Mouse (Mus musculus) layer of hippocampus, postnatal 14 days (tissue): ENCODE data around the gene Pgm5. TPM values are rescaled to one million over a fixed set of nuclear protein-coding genes. Genes with fewer than 3 reads are reported as not detected.

Experiments used
- DNase-seq, 2 experiments: peaks; one replicate each; pipeline ENCODE4 v3.0.0; 2021 to 2022; ENCODE audit warnings: low spot score in 2 of 2, mixed read lengths in 1 of 2
- total RNA-seq, 2 experiments: library from RNA; stranded (reverse); gene quantifications; 2 replicates each; pipeline ENCODE4 v1.2.3; 2021

The Pgm5 gene
- total RNA-seq, 2 experiments from 2014 or later = 3.1 to 3.8 TPM

GRCm38 (mm10) chr19:24671571-24671970, 190.1 kb downstream of the Pgm5 start:
- no peak for DNase-seq

DNA sequence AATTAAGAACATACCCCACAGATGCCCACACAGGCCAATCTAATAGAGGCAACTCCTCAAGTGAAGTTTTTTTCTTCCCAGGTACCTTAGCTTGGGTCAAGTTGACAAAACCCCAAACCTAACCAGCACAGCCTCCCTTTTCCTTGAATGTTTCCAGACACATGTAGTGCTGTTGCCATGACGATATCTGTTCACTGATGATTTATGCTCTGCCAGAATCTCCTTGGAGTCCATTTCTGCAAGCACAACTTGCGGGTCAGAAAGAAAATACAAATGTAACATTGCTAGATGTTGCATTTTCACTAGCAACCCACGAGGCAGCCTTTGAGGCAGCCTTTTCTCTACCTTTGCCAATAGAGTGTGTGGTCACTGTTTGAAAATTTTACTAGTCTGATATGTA, 194.1 kb downstream of the Pgm5 start:
- DNase-seq = no peak

- DNase-seq = peak in 1 of 2 experiments; percentile 43
Measured at GRCm38 (mm10) chr19:24665771-24666170, 195.9 kb downstream of the Pgm5 start.

DNA sequence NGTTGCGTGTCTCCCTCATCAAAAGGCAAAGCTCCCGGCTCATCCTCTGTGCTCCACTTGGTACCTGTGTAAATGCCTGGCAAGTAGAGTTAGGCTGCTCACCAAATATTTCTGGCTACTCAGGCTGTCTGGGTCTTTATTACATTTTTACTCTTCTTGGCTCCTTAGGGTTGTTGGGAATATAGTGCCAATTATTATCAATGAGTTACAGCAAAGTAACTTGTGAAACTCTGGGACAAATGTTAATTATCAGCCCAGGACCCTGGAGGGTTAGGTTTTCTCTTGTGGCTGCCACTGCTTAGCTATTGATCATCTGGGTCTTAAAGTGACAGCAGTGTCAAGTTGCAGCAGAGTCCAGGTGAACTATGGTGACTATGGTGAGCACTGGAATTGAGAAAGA, 199.3 kb downstream of the Pgm5 start:
- DNase-seq = no peak

- DNase-seq = no peak
Measured at GRCm38 (mm10) chr19:24656981-24657380, 204.7 kb downstream of the Pgm5 start.

DNA sequence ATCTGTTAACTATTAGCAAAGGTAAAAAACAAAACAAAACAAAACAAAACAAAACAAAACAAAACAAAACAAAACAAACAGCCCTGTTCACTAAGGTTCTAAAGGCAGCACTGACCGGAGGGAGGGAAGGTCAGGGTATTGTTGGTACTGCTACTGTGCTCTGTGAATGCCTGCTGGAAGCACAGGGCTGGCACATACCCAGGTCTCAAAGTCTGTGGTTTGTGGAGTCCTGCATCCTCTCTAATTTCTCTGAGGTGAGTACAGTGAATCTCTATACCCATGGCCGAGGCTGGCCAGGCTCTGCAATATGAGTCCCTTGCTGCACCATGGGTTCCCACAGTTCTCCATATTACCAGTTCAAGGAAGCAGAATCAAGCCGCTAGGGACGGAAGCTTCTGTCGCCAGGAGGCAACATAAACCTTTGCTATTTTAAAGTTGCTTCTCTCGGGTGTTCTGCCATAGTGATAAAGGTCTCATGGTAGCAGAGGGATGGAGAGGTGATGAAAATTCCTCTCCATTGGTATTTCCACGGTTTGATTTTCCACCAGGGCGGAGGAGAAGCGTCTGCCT, 208.3 kb downstream of the Pgm5 start:
- DNase-seq = no peak

DNA sequence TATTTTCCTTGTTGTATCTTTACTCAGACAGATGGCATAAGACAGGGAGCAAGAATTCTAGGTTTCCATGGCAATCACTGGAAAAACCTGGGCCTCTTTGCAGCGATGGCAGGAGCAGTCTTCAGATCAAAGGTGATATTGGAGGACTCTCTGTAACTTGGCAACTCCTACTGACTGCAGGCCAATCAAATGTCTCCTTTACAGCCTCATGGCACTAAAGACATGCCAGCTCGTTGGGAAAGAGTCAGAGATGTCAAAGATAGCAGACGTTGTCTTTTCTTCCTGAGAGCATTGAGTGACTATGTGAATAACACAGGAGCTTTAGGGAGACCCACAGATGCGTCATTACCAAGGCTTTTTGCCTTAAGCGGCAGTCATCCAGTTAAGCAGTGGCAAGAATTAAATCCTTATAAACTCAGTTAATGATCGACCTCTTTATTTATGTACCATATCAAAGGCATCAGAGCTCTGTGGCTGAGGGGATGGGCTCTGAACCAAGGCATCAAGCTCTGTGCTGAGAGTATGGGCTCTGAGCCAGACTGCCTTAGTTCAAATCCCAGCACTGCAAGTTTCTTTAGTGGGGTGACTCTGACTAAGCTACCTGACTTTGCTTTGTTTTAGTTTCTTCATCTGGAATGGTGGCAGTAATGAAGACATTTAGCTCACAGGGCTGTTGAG, 209.2 kb downstream of the Pgm5 start:
- no peak for DNase-seq

DNA sequence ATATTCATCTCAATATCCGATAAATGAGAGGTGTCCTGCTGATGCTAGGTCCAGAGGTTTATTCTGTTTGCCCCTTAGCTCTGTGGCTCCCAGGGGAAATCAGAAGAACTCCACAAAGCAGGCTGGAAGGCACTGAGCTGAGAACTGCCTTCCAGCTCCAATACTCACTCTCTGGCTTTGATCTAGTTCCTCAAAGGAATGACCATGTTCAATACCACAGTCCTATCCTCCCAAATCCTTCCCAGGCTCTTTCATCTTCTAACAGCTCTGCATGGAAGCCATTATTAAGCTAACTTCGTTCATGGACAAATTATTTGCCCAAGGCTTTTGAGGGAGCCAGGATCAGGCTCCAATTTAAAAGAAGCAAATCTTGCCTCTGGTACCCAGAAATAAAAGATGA, 210.1 kb downstream of the Pgm5 start:
- no peak for DNase-seq

DNA sequence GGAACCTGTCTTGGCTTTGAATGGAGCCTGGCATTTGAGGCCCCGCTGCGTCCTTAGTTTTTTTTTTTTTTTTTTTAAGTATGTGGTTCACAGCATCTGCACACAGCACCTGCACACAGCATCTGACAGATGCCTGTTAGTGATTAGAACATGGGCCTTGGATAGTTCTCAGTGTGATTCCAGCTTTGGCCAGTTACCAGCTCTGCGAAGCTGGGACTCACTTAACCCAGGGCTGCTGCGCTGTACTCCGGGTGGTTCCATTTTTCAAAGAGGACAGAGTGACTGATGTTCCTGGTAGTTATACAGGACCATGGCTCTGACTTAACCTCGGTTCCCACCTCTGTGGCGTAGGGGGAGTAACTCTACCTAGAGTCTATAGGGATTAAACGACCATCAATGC, 211.2 kb downstream of the Pgm5 start:
- DNase-seq = no peak

DNA sequence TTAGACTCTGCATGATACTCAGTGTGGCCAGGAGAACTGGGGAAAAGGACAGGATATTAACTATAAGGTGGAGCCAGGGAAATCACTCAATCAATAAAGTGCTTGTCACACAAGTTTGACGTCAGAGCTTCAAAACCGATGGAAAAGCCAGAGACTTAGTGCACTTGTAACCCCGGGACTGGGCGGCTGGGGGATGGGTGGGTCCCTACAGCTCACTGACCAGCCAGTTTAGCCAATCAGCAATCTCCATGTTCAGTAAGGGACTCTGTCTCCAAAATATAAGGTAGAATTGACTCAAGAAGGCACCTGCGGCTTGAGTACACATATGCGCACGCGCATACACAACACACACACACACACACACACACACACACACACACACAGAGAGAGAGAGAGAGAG, 213.6 kb downstream of the Pgm5 start:
- DNase-seq = no peak

GRCm38 (mm10) chr19:24646162-24646829, 215.4 kb downstream of the Pgm5 start:
- no peak for DNase-seq

DNA sequence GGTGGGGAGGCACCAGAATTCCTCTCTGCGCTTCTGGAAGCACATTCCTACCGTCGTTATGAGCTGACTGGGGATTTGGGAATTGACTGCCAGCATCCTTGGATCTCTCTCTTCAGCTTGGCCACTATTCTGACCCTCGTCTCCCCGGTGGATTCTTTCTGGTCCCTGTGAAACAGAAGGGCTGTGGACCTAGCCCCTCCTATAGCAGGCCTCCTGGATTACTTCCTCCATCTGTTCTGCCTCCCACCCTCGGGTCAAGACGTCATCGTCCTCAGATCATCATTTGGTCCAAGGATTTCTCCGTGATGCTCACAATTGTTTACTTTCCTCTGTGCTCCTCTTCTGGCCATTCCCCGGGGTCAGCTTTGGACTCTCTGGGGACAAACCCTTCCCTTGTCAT, 216.7 kb downstream of the Pgm5 start:
- DNase-seq = no peak

GRCm38 (mm10) chr19:24640982-24641381, 220.7 kb downstream of the Pgm5 start:
- no peak for DNase-seq

- no peak for DNase-seq
Measured at GRCm38 (mm10) chr19:24637988-24638387, 223.7 kb downstream of the Pgm5 start.

DNA sequence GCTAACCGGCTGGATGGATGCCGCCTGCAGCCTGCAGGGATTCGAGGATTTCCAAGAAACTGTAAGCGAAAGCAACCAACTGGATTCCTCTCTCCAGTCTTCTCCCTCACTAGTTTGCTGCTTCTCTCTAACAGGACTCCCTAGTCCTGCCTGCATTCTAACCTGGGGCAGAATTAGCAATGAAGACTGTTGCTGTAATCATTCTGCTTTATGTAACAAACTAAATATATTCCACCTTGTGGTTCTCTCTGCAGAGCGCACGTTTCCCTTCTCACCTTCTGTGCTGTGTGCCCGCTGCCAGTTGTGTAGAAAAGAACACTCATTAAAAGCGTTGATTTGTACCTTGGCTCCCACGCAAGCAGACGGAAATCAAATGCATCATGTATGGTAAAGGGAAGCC, 225.0 kb downstream of the Pgm5 start:
- DNase-seq = peak in 1 of 2 experiments; percentile 31

GRCm38 (mm10) chr19:24634602-24635001, 227.1 kb downstream of the Pgm5 start:
- peak; percentile 58 to 77 for DNase-seq

Other genes with a start within 250 kb of the Pgm5 start
- 1 to 10 TPM in 1 of 2 experiments, under 1 TPM in 1; 0.52 to 1.2 TPM for gene Tmem252, start 187.8 kb downstream of the Pgm5 start, total RNA-seq
- 100 to 1,000 TPM; 224 to 237 TPM for gene Gm10053, start 13.8 kb upstream of the Pgm5 start, total RNA-seq
- not detected for gene Foxd4, start 39.3 kb upstream of the Pgm5 start, total RNA-seq
- gene Cbwd1, start 99.8 kb upstream of the Pgm5 start, total RNA-seq = 10 to 100 TPM; 13.1 to 13.6 TPM
- gene Dock8, start 137.7 kb upstream of the Pgm5 start, total RNA-seq = 1 to 10 TPM; 2.0 to 4.3 TPM